In genomic region chr15:25230213-25230612, GRCm38 (mm10) we compare ENCODE assay signal across 16 mouse cellular contexts.
A peak's percentile ranks its signal among the peaks of the same experiment; 100 is the strongest.
DNase-seq lines count a peak whose midpoint lies in the region; ATAC-seq and TF ChIP-seq lines count a peak whose summit lies in the region.
"Had no signal": no experiment of that assay in that cellular context is flagged by ENCODE, and none has a peak within 500 bp of the region (broad histone marks: within the 10 kb centered on the region; RNA-seq: fewer than 3 reads in every experiment).

No protein-coding gene starts in this region.

- peak; percentile 83 for ATAC-seq in forebrain, embryonic 13.5 days
- ATAC-seq in hindbrain, embryonic 16.5 days: peak; percentile 87
- no peak for ATAC-seq in midbrain, postnatal 0 days (ENCODE audit: low FRiP score)
- ATAC-seq: CD4-positive, CD25-positive, alpha-beta regulatory T cell, adult 4 months had no signal

- H3K9ac ChIP-seq in forebrain, embryonic 13.5 days: no peak overlapping the region
- H3K9ac ChIP-seq in hindbrain, embryonic 16.5 days (ENCODE audit: low read depth, low read length): no peak overlapping the region
- no peak overlapping the region for H3K9ac ChIP-seq in midbrain, postnatal 0 days (replicated peaks; ENCODE audit: low read length, poor library complexity, severe bottlenecking)
- H3K9ac ChIP-seq: kidney, embryonic 15.5 days; liver, embryonic 13.5 days had no signal

- 15% methylated on average over 4 of the region's 4 CpGs for WGBS in forebrain, embryonic 13.5 days
- WGBS in hindbrain, embryonic 16.5 days: 56% methylated on average over 4 of the region's 4 CpGs
- WGBS in midbrain, postnatal 0 days: 59% methylated on average over 4 of the region's 4 CpGs

- no peak overlapping the region for H3K27ac ChIP-seq in layer of hippocampus, adult 2 months
- H3K27ac ChIP-seq in forebrain, embryonic 13.5 days: no peak overlapping the region
- H3K27ac ChIP-seq in hindbrain, embryonic 16.5 days (ENCODE audit: low read depth, low read length): no peak overlapping the region
- H3K27ac ChIP-seq in midbrain, postnatal 0 days (ENCODE audit: low read depth, low read length): no peak overlapping the region
- H3K27ac ChIP-seq: kidney, embryonic 15.5 days; limb, embryonic 10.5 days; liver, embryonic 13.5 days had no signal

- peaks cover 18% of the 10 kb centered on the region for H3K4me1 ChIP-seq in forebrain, embryonic 13.5 days
- no peaks in the 10 kb centered on the region for H3K4me1 ChIP-seq in hindbrain, embryonic 16.5 days (ENCODE audit: control insufficient read depth, insufficient read depth, low read depth, low read length)
- H3K4me1 ChIP-seq in midbrain, postnatal 0 days (ENCODE audit: insufficient read depth, low read length): no peaks in the 10 kb centered on the region
- H3K4me1 ChIP-seq: kidney, embryonic 15.5 days; liver, embryonic 13.5 days had no signal

- H3K27me3 ChIP-seq in forebrain, embryonic 13.5 days: peaks cover 19% of the 10 kb centered on the region
- no peaks in the 10 kb centered on the region for H3K27me3 ChIP-seq in hindbrain, embryonic 16.5 days (replicated peaks; ENCODE audit: control insufficient read depth, insufficient read depth, low read length)
- H3K27me3 ChIP-seq in midbrain, postnatal 0 days (ENCODE audit: insufficient read depth, low read length): no peaks in the 10 kb centered on the region
- H3K27me3 ChIP-seq: kidney, embryonic 15.5 days; liver, embryonic 13.5 days had no signal

- DNase-seq in layer of hippocampus, adult 2 months (ENCODE audit: low spot score in 2 of 2): peak; percentile 17 to 42
- no peak for DNase-seq in layer of hippocampus, postnatal 25 days (ENCODE audit: extremely low spot score in 1 of 2, low spot score in 1 of 2)
- DNase-seq in midbrain, postnatal 0 days (ENCODE audit: low spot score): peak; percentile 74
- no peak for DNase-seq in thymus, postnatal 4 days
- DNase-seq in left cerebral cortex, adult 11 months (ENCODE audit: low spot score): no peak
- DNase-seq: adrenal gland, postnatal 10 days; cerebellum, adult 9-11 months; embryo, embryonic 11 days; heart, adult 18-20 months; liver, embryonic 13.5 days; thymus, adult 18-20 months had no signal

- H3K9me3 ChIP-seq in forebrain, embryonic 13.5 days (replicated peaks): no peaks in the 10 kb centered on the region
- H3K9me3 ChIP-seq in hindbrain, embryonic 16.5 days (ENCODE audit: control insufficient read depth, low read length): no peaks in the 10 kb centered on the region
- no peaks in the 10 kb centered on the region for H3K9me3 ChIP-seq in midbrain, postnatal 0 days (ENCODE audit: low read length)
- H3K9me3 ChIP-seq: kidney, embryonic 15.5 days; limb, embryonic 10.5 days; liver, embryonic 13.5 days had no signal

- H3K36me3 ChIP-seq in forebrain, embryonic 13.5 days (ENCODE audit: poor library complexity, severe bottlenecking): no peaks in the 10 kb centered on the region
- no peaks in the 10 kb centered on the region for H3K36me3 ChIP-seq in hindbrain, embryonic 16.5 days (ENCODE audit: control insufficient read depth, insufficient read depth, low read length)
- no peaks in the 10 kb centered on the region for H3K36me3 ChIP-seq in midbrain, postnatal 0 days (ENCODE audit: insufficient read depth, low read length)
- H3K36me3 ChIP-seq: kidney, embryonic 15.5 days; limb, embryonic 10.5 days; liver, embryonic 13.5 days had no signal

- no peak overlapping the region for H3K4me3 ChIP-seq in layer of hippocampus, adult 2 months
- H3K4me3 ChIP-seq in forebrain, embryonic 13.5 days: no peak overlapping the region
- H3K4me3 ChIP-seq in hindbrain, embryonic 16.5 days (ENCODE audit: low read length): no peak overlapping the region
- no peak overlapping the region for H3K4me3 ChIP-seq in midbrain, postnatal 0 days (ENCODE audit: low read depth, low read length)
- H3K4me3 ChIP-seq: kidney, embryonic 15.5 days; limb, embryonic 10.5 days; liver, embryonic 13.5 days had no signal

- no peak for TF ChIP-seq CTCF in layer of hippocampus, adult 2 months (conservative IDR thresholded peaks at IDR 0.05)
- no peak for TF ChIP-seq CTCF in midbrain, postnatal 0 days (IDR thresholded peaks at IDR 0.05)

- H3K4me2 ChIP-seq in forebrain, embryonic 13.5 days: no peak overlapping the region
- H3K4me2 ChIP-seq in hindbrain, embryonic 16.5 days (ENCODE audit: low read length): no peak overlapping the region
- no peak overlapping the region for H3K4me2 ChIP-seq in midbrain, postnatal 0 days (ENCODE audit: low read depth, low read length, poor library complexity, severe bottlenecking)
- H3K4me2 ChIP-seq: kidney, embryonic 15.5 days; liver, embryonic 13.5 days had no signal

Comparison
In these comparisons a context has a peak if more than half of its experiments do, and no peak if none do; other contexts are left out.
1. DNase-seq: peak in layer of hippocampus, adult 2 months (2 of 2) and midbrain, postnatal 0 days (single experiment); none in layer of hippocampus, postnatal 25 days (0 of 2), thymus, postnatal 4 days (single experiment) and left cerebral cortex, adult 11 months (single experiment).